Mouse (Mus musculus) C2C12 (cell line): ENCODE measurements at regions not wholly inside any gene's neighbourhood (a gene's known extent, or its start where the extent isn't known, plus 50 kb on each side); places are given as distances from the start of the nearest gene placed in this dataset.

Experiments used
- H3K27me3 ChIP-seq: one replicate; pipeline ENCODE4 v1.6.1; 2011; ENCODE audit not compliant: control insufficient read depth, insufficient read depth, insufficient read length
- H3K36me3 ChIP-seq: one replicate; pipeline ENCODE4 v1.6.1; 2011; ENCODE audit not compliant: control insufficient read depth, insufficient read depth
- H3K4me3 ChIP-seq: one replicate; pipeline ENCODE4 v1.5.1; 2011; ENCODE audit warnings: mild to moderate bottlenecking, control low read depth; ENCODE audit not compliant: poor library complexity, insufficient read depth, severe bottlenecking
- H3K79me2 ChIP-seq: one replicate; pipeline ENCODE4 v1.6.1; 2011; ENCODE audit not compliant: control insufficient read depth, insufficient read depth
- H3K79me3 ChIP-seq: one replicate; pipeline ENCODE4 v1.6.1; 2011; ENCODE audit warnings: low read depth, control low read depth
- H3ac ChIP-seq: one replicate; pipeline ENCODE3; 2011; ENCODE audit warnings: low read depth; ENCODE audit not compliant: control insufficient read depth, insufficient read length
- CEBPB ChIP-seq: IDR thresholded peaks from one replicate; pipeline ENCODE4 v1.6.1; 2011; ENCODE audit warnings: low read depth, mild to moderate bottlenecking, control low read depth, moderate library complexity
- CTCF ChIP-seq: IDR thresholded peaks from one replicate; pipeline ENCODE4 v1.5.1; 2011; ENCODE audit not compliant: control insufficient read depth, insufficient read depth, insufficient read length
- FOSL1 ChIP-seq: IDR thresholded peaks from one replicate; pipeline ENCODE4 v1.8.0; 2011; ENCODE audit warnings: mild to moderate bottlenecking, low read length; ENCODE audit not compliant: poor library complexity, insufficient read depth, severe bottlenecking
- MAX ChIP-seq: IDR thresholded peaks from one replicate; pipeline ENCODE4 v1.6.1; 2011; ENCODE audit warnings: mild to moderate bottlenecking, control low read depth
- MYOD1 ChIP-seq: IDR thresholded peaks from one replicate; pipeline ENCODE4 v1.6.1; 2011; ENCODE audit warnings: low read depth; ENCODE audit not compliant: control insufficient read depth, insufficient read length
- MYOG ChIP-seq: IDR thresholded peaks from one replicate; pipeline ENCODE4 v1.6.1; 2011; ENCODE audit not compliant: control insufficient read depth, insufficient read length; ENCODE audit errors: extremely low read depth
- USF1 ChIP-seq: IDR thresholded peaks from one replicate; pipeline ENCODE4 v1.6.1; 2011; ENCODE audit warnings: low read depth, mild to moderate bottlenecking, control low read depth, moderate library complexity

- Histone ChIP-seq H3K27me3 (no peaks in the 10 kb centered on the region), H3ac (no peak overlapping the region), H3K4me3 (no peak overlapping the region), H3K79me2 (no peaks in the 10 kb centered on the region), H3K79me3 (no peaks in the 10 kb centered on the region), H3K36me3 (no peaks in the 10 kb centered on the region)
- no peak for TF ChIP-seq MYOD1
- no peak for TF ChIP-seq MYOG
- TF ChIP-seq CTCF, result no peak
- no peak for TF ChIP-seq FOSL1
- TF ChIP-seq MAX, result no peak
- TF ChIP-seq USF1, result no peak
- no peak for TF ChIP-seq CEBPB
Observed at GRCm38 (mm10) chr16:93367995-93368394, 235.9 kb downstream of the Setd4 start.

GRCm38 (mm10) chr16:93367246-93367805, 236.5 kb downstream of the Setd4 start:
- TF ChIP-seq USF1 (no peak), FOSL1 (no peak), CEBPB (no peak), MYOG (no peak)
- Histone ChIP-seq H3K4me3 (no peak overlapping the region), H3K27me3 (no peaks in the 10 kb centered on the region), H3K36me3 (no peaks in the 10 kb centered on the region), H3K79me2 (no peaks in the 10 kb centered on the region), H3K79me3 (no peaks in the 10 kb centered on the region), H3ac (no peak overlapping the region)

- no peak overlapping the region for H3K4me3 ChIP-seq
- no peaks in the 10 kb centered on the region for H3K27me3 ChIP-seq
- H3K79me3 ChIP-seq, result no peaks in the 10 kb centered on the region
- no peak overlapping the region for H3ac ChIP-seq
- H3K36me3 ChIP-seq, result no peaks in the 10 kb centered on the region
- no peak for TF ChIP-seq CTCF
- no peak for TF ChIP-seq MYOD1
- TF ChIP-seq FOSL1, result no peak
- TF ChIP-seq CEBPB, result no peak
- TF ChIP-seq MAX, result no peak
- TF ChIP-seq MYOG, result no peak
- no peak for TF ChIP-seq USF1
- no peaks in the 10 kb centered on the region for H3K79me2 ChIP-seq
Observed at GRCm38 (mm10) chr16:93366383-93366941, 237.4 kb downstream of the Setd4 start.

- H3K79me2 ChIP-seq, result no peaks in the 10 kb centered on the region
- H3K27me3 ChIP-seq, result no peaks in the 10 kb centered on the region
- no peaks in the 10 kb centered on the region for H3K79me3 ChIP-seq
- H3K4me3 ChIP-seq, result no peak overlapping the region
- no peak overlapping the region for H3ac ChIP-seq
- no peak for TF ChIP-seq CTCF
- TF ChIP-seq CEBPB, result no peak
- TF ChIP-seq MYOD1, result no peak
- H3K36me3 ChIP-seq, result no peaks in the 10 kb centered on the region
Observed at GRCm38 (mm10) chr16:93365236-93365951, 238.5 kb downstream of the Setd4 start.

DNA sequence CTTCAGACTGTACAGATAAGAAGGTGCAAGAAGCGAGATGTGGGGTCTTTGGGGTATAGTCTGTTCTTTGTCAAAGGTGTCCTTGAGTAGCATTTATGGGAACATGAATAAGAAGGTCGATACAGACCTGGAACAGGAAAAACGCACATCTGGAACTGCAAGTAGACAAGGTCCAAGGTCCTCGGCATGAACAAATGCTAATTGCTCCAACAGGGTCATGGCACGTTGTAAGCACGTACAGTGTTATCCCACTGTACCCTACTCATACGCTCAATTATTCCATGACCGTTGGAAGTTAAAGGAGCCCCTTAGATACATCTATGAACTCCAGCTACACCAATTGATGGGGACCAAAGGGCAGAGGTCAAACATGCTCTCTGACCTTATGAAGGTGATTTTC, 244.1 kb downstream of the Setd4 start:
- Histone ChIP-seq H3ac (no peak overlapping the region), H3K79me2 (no peaks in the 10 kb centered on the region), H3K4me3 (no peak overlapping the region), H3K79me3 (no peaks in the 10 kb centered on the region), H3K36me3 (no peaks in the 10 kb centered on the region), H3K27me3 (no peaks in the 10 kb centered on the region)
- no peak for TF ChIP-seq CTCF
- TF ChIP-seq MYOG, result no peak
- no peak for TF ChIP-seq MYOD1
- no peak for TF ChIP-seq FOSL1
- no peak for TF ChIP-seq MAX
- no peak for TF ChIP-seq USF1
- no peak for TF ChIP-seq CEBPB

- no peaks in the 10 kb centered on the region for H3K36me3 ChIP-seq
- H3K79me2 ChIP-seq, result no peaks in the 10 kb centered on the region
- H3K79me3 ChIP-seq, result no peaks in the 10 kb centered on the region
- no peak overlapping the region for H3K4me3 ChIP-seq
- H3K27me3 ChIP-seq, result no peaks in the 10 kb centered on the region
- TF ChIP-seq FOSL1 (no peak), MYOD1 (no peak), MYOG (no peak), MAX (no peak)
- no peak overlapping the region for H3ac ChIP-seq
Observed at GRCm38 (mm10) chr16:93358613-93359012, 245.2 kb downstream of the Setd4 start.
